Mouse (Mus musculus): ENCODE results near the gene Uap1l1.

- no peak for TF ChIP-seq POLR2A (IDR thresholded peaks at IDR 0.05; ENCODE audit: insufficient read depth, low read depth, low read length)
- no peak for TF ChIP-seq EP300 (IDR thresholded peaks at IDR 0.05; ENCODE audit: insufficient read depth, low read depth, low read length)
- no peak for TF ChIP-seq CTCF (IDR thresholded peaks at IDR 0.05)
Observed at GRCm38 (mm10) chr2:25394281-25395221, 29.1 kb upstream of the Uap1l1 start.
